Mouse (Mus musculus) megakaryocyte progenitor cell, adult 5-6 weeks (primary cell): ENCODE measurements around the gene Ppfia1. TPM values are rescaled to one million over a fixed set of nuclear protein-coding genes. Genes with fewer than 3 reads are reported as not detected.
A peak's percentile ranks its signal among the peaks of the same experiment; 100 is the strongest.

Experiments used
- ATAC-seq: replicated peaks from 2 replicates; pipeline ENCODE4 v1.8.0; 2016; ENCODE audit warnings: mild to moderate bottlenecking, moderate TSS enrichment, inconsistent platforms; ENCODE audit not compliant: poor library complexity
- total RNA-seq, 2 experiments: library from RNA; stranded (forward) in 1 of 2; stranded (reverse) in 1 of 2; fragments of 157-497, 149-512 nt in 1 of 2; fragments of 200-1000 nt in 1 of 2; gene quantifications; 2 replicates each; pipeline versions ENCODE4 v1.2.3 to v1.2.4; 2015 to 2017

Ppfia1 gene
- total RNA-seq (2015): 54.2 and 59.0 TPM in 2 replicates
- total RNA-seq (2017): 29.6 and 51.7 TPM in 2 replicates

GRCm38 (mm10) chr7:144553237-144554122, at the start of gene Ppfia1:
Gene Ppfia1 (minus strand): TSS chr7:144553729.
- peak; percentile 89 for ATAC-seq

GRCm38 (mm10) chr7:144600333-144600900, 46.9 kb upstream of the Ppfia1 start:
- ATAC-seq: no peak

GRCm38 (mm10) chr7:144589508-144589907, 36.0 kb upstream of the Ppfia1 start:
- no peak for ATAC-seq

- ATAC-seq: peak; percentile 49
Measured at GRCm38 (mm10) chr7:144587291-144587690, 33.8 kb upstream of the Ppfia1 start.

- ATAC-seq: peak; percentile 32
Measured at GRCm38 (mm10) chr7:144585648-144586047, 32.1 kb upstream of the Ppfia1 start.

GRCm38 (mm10) chr7:144583619-144584018, 30.1 kb upstream of the Ppfia1 start:
- ATAC-seq: peak; percentile 30

GRCm38 (mm10) chr7:144582284-144582980, 28.9 kb upstream of the Ppfia1 start, which contains the start of gene Fadd:
Gene Fadd (minus strand): TSS chr7:144582463.
- ATAC-seq: peak; percentile 70

GRCm38 (mm10) chr7:144581559-144582283, 28.2 kb upstream of the Ppfia1 start:
- peak; percentile 70 for ATAC-seq

- no peak for ATAC-seq
Measured at GRCm38 (mm10) chr7:144577876-144578275, 24.3 kb upstream of the Ppfia1 start.

- no peak for ATAC-seq
Measured at GRCm38 (mm10) chr7:144572234-144572633, 18.7 kb upstream of the Ppfia1 start.

GRCm38 (mm10) chr7:144571598-144571997, 18.1 kb upstream of the Ppfia1 start:
- no peak for ATAC-seq

- no peak for ATAC-seq
Measured at GRCm38 (mm10) chr7:144569428-144569827, 15.9 kb upstream of the Ppfia1 start.

- peak; percentile 80 for ATAC-seq
Measured at GRCm38 (mm10) chr7:144568091-144568490, 14.6 kb upstream of the Ppfia1 start.

- ATAC-seq: peak; percentile 33; the same call in 1 of the 2 replicates
Measured at GRCm38 (mm10) chr7:144566921-144567682, 13.6 kb upstream of the Ppfia1 start.

- ATAC-seq: no peak
Measured at GRCm38 (mm10) chr7:144563456-144564155, 10.1 kb upstream of the Ppfia1 start.

GRCm38 (mm10) chr7:144562016-144562415, 8.5 kb upstream of the Ppfia1 start:
- no peak for ATAC-seq

- ATAC-seq: no peak
Measured at GRCm38 (mm10) chr7:144560594-144560993, 7.1 kb upstream of the Ppfia1 start.

GRCm38 (mm10) chr7:144558552-144558951, 5.0 kb upstream of the Ppfia1 start:
- 0 out of 2 replicates have a peak, but pooled peaks have one; percentile 26 for ATAC-seq

- no peak; the same call in 1 of the 2 replicates for ATAC-seq
Measured at GRCm38 (mm10) chr7:144554123-144554472, 569 bp upstream of the Ppfia1 start.
